ENCODE assay signal across 9 mouse cellular contexts in the genomic region with DNA sequence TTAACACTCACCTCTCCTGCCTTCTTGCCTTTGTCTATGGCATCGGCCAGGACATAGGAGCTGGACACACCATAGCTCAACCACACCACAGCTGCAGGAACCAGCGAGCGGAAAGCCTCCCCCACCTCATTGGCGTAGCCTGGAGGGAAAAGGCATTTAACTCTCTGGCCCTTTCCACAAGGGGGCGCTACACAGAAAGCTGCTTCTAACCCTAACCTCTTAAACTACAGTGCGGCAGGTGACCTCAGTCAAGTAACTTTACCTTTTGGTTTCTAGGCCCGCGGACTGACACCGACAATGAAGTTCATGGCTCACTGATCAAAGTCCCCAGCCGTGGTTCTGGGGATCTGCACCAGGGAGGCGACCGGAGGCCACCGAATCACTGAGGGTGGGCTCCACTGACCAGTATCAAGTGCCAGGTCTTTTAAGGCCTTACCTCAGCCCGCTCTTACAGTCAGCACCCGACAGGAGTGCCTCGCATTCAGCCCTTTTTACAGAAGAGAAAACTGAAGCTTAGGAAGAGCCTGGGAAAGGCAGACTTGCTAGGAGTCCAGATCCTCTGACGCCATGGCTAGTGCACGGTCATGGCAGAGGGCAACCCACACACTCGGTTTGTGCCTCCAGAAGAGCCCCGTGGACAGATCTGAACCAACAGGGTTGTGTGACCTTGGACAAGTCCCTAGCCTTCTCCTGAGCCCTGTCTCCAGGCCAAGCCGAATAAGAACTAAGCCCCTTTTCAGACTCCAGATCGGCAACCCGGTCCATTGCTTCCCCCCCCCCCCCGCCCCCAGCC. TPM values are rescaled to one million over a fixed set of nuclear protein-coding genes. Genes with fewer than 3 reads are reported as not detected.
A peak's percentile ranks its signal among the peaks of the same experiment; 100 is the strongest.
DNase-seq lines count a peak whose midpoint lies in the region; ATAC-seq lines count a peak whose summit lies in the region.
"Had no signal": no experiment of that assay in that cellular context is flagged by ENCODE, and none has a peak within 500 bp of the region (broad histone marks: within the 10 kb centered on the region; RNA-seq: fewer than 3 reads in every experiment).

No protein-coding gene starts in this region.

- peak overlapping the region; percentile 67 for H3K9ac ChIP-seq in embryonic facial prominence, embryonic 13.5 days
- H3K9ac ChIP-seq in heart, embryonic 11.5 days (ENCODE audit: low read depth, low read length), result peak overlapping the region; percentile 92
- H3K9ac ChIP-seq in kidney, embryonic 16.5 days (replicated peaks; ENCODE audit: low read length), result peak overlapping the region; percentile 66
- peak overlapping the region; percentile 76 for H3K9ac ChIP-seq in liver, embryonic 16.5 days (ENCODE audit: low read depth, low read length)
- peak overlapping the region; percentile 42 for H3K9ac ChIP-seq in neural tube, embryonic 11.5 days (ENCODE audit: low read length)
- peak overlapping the region; percentile 71 for H3K9ac ChIP-seq in stomach, embryonic 16.5 days (ENCODE audit: low read length)

- H3K4me3 ChIP-seq in embryonic facial prominence, embryonic 13.5 days, result peak overlapping the region; percentile 56
- peak overlapping the region; percentile 61 for H3K4me3 ChIP-seq in heart, embryonic 11.5 days (ENCODE audit: low read depth, low read length)
- H3K4me3 ChIP-seq in kidney, embryonic 16.5 days (ENCODE audit: low read length), result peak overlapping the region; percentile 60
- peak overlapping the region; percentile 72 for H3K4me3 ChIP-seq in liver, embryonic 16.5 days (ENCODE audit: low read depth, low read length)
- H3K4me3 ChIP-seq in neural tube, embryonic 11.5 days (ENCODE audit: low read depth, low read length), result peak overlapping the region; percentile 52
- peak overlapping the region; percentile 56 for H3K4me3 ChIP-seq in stomach, embryonic 16.5 days (replicated peaks; ENCODE audit: low read length)

- no peaks in the 10 kb centered on the region for H3K9me3 ChIP-seq in embryonic facial prominence, embryonic 13.5 days
- H3K9me3 ChIP-seq in heart, embryonic 11.5 days (replicated peaks; ENCODE audit: control insufficient read depth, low read length), result peaks cover 4% of the 10 kb centered on the region; the same call in 1 of the 2 replicates
- H3K9me3 ChIP-seq in kidney, embryonic 16.5 days (ENCODE audit: low read length), result peaks cover 5% of the 10 kb centered on the region; the same call in 1 of the 2 replicates
- H3K9me3 ChIP-seq in liver, embryonic 16.5 days (replicated peaks; ENCODE audit: control insufficient read depth, low read length), result peaks cover 4% of the 10 kb centered on the region
- H3K9me3 ChIP-seq in neural tube, embryonic 11.5 days (ENCODE audit: control insufficient read depth, low read length), result no peaks in the 10 kb centered on the region
- peaks cover 12% of the 10 kb centered on the region; the same call in 1 of the 2 replicates for H3K9me3 ChIP-seq in stomach, embryonic 16.5 days (replicated peaks; ENCODE audit: control insufficient read depth, low read length)

- H3K36me3 ChIP-seq in embryonic facial prominence, embryonic 13.5 days, result peaks cover 15% of the 10 kb centered on the region; the same call in 1 of the 2 replicates
- H3K36me3 ChIP-seq in heart, embryonic 11.5 days (ENCODE audit: control insufficient read depth, insufficient read depth, low read length), result peaks cover 16% of the 10 kb centered on the region
- peaks cover 22% of the 10 kb centered on the region for H3K36me3 ChIP-seq in kidney, embryonic 16.5 days (ENCODE audit: insufficient read depth, low read length)
- peaks cover 23% of the 10 kb centered on the region for H3K36me3 ChIP-seq in liver, embryonic 16.5 days (ENCODE audit: control insufficient read depth, insufficient read depth)
- H3K36me3 ChIP-seq in neural tube, embryonic 11.5 days (ENCODE audit: control insufficient read depth, insufficient read depth, low read length), result peaks cover 2% of the 10 kb centered on the region; the same call in 1 of the 2 replicates
- H3K36me3 ChIP-seq in stomach, embryonic 16.5 days (ENCODE audit: control insufficient read depth, insufficient read depth, low read length), result peaks cover 10% of the 10 kb centered on the region

- H3K27ac ChIP-seq in embryonic facial prominence, embryonic 13.5 days, result peak overlapping the region; percentile 88; the same call in 1 of the 2 replicates
- peak overlapping the region; percentile 92 for H3K27ac ChIP-seq in heart, embryonic 11.5 days (ENCODE audit: low read depth, low read length)
- peak overlapping the region; percentile 79 for H3K27ac ChIP-seq in kidney, embryonic 16.5 days (ENCODE audit: low read length)
- H3K27ac ChIP-seq in liver, embryonic 16.5 days (ENCODE audit: low read length), result peak overlapping the region; percentile 81
- H3K27ac ChIP-seq in neural tube, embryonic 11.5 days (ENCODE audit: low read depth, low read length), result no peak overlapping the region
- H3K27ac ChIP-seq in stomach, embryonic 16.5 days (ENCODE audit: low read length), result peak overlapping the region; percentile 88

- DNase-seq in adrenal gland, postnatal 14 days, result peak; percentile 86
- DNase-seq in neural tube, embryonic 11.5 days (ENCODE audit: low spot score), result peak; percentile 58

- no peaks in the 10 kb centered on the region for H3K27me3 ChIP-seq in embryonic facial prominence, embryonic 13.5 days
- no peaks in the 10 kb centered on the region for H3K27me3 ChIP-seq in heart, embryonic 11.5 days (ENCODE audit: control insufficient read depth, insufficient read depth, low read length)
- no peaks in the 10 kb centered on the region for H3K27me3 ChIP-seq in kidney, embryonic 16.5 days (ENCODE audit: insufficient read depth, low read length)
- no peaks in the 10 kb centered on the region for H3K27me3 ChIP-seq in liver, embryonic 16.5 days (ENCODE audit: control insufficient read depth, insufficient read depth, low read depth, low read length)
- no peaks in the 10 kb centered on the region for H3K27me3 ChIP-seq in neural tube, embryonic 11.5 days (ENCODE audit: control insufficient read depth, insufficient read depth, low read length)
- H3K27me3 ChIP-seq in stomach, embryonic 16.5 days (ENCODE audit: control insufficient read depth, insufficient read depth, low read length), result no peaks in the 10 kb centered on the region

- WGBS in embryonic facial prominence, embryonic 13.5 days, result 7% methylated on average over 23 of the region's 24 CpGs
- 11% methylated on average over 22 of the region's 24 CpGs for WGBS in heart, embryonic 11.5 days (ENCODE audit: insufficient replicate concordance)
- 4% methylated on average over 23 of the region's 24 CpGs for WGBS in kidney, embryonic 16.5 days
- WGBS in liver, embryonic 16.5 days (ENCODE audit: insufficient replicate concordance), result 2% methylated on average over 22 of the region's 24 CpGs
- 10% methylated on average over 23 of the region's 24 CpGs for WGBS in neural tube, embryonic 11.5 days
- WGBS in stomach, embryonic 16.5 days, result 8% methylated on average over 23 of the region's 24 CpGs

- H3K4me2 ChIP-seq in embryonic facial prominence, embryonic 13.5 days, result peak overlapping the region; percentile 88
- peak overlapping the region; percentile 95 for H3K4me2 ChIP-seq in heart, embryonic 11.5 days
- peak overlapping the region; percentile 74 for H3K4me2 ChIP-seq in kidney, embryonic 16.5 days (replicated peaks; ENCODE audit: low read depth, low read length)
- peak overlapping the region; percentile 86 for H3K4me2 ChIP-seq in liver, embryonic 16.5 days (ENCODE audit: low read depth, low read length)
- H3K4me2 ChIP-seq in neural tube, embryonic 11.5 days (ENCODE audit: low read depth), result peak overlapping the region; percentile 85
- H3K4me2 ChIP-seq in stomach, embryonic 16.5 days (ENCODE audit: low read depth, low read length), result peak overlapping the region; percentile 93

- H3K4me1 ChIP-seq in embryonic facial prominence, embryonic 13.5 days, result peaks cover 25% of the 10 kb centered on the region
- peaks cover 19% of the 10 kb centered on the region; the same call in 1 of the 2 replicates for H3K4me1 ChIP-seq in heart, embryonic 11.5 days (ENCODE audit: control insufficient read depth, insufficient read depth, low read length)
- H3K4me1 ChIP-seq in kidney, embryonic 16.5 days (ENCODE audit: insufficient read depth, low read length), result peaks cover 20% of the 10 kb centered on the region
- peaks cover 32% of the 10 kb centered on the region for H3K4me1 ChIP-seq in liver, embryonic 16.5 days (ENCODE audit: control insufficient read depth, low read depth, low read length)
- H3K4me1 ChIP-seq in neural tube, embryonic 11.5 days (ENCODE audit: control insufficient read depth, insufficient read depth, low read length), result peaks cover 13% of the 10 kb centered on the region
- H3K4me1 ChIP-seq in stomach, embryonic 16.5 days (ENCODE audit: control insufficient read depth, insufficient read depth, low read length), result peaks cover 13% of the 10 kb centered on the region

- ATAC-seq in CD4-positive, CD25-positive, alpha-beta regulatory T cell, adult 4 months, result peak; percentile 27
- ATAC-seq in embryonic facial prominence, embryonic 13.5 days (ENCODE audit: insufficient number of reproducible peaks, insufficient read depth, low FRiP score, low TSS enrichment, low read depth), result no peak
- ATAC-seq in heart, embryonic 11.5 days (replicated peaks; ENCODE audit: insufficient number of reproducible peaks, low FRiP score, low TSS enrichment), result no peak; the same call in 1 of the 2 replicates
- ATAC-seq in kidney, embryonic 16.5 days (ENCODE audit: low FRiP score, low TSS enrichment), result no peak
- ATAC-seq in liver, embryonic 16.5 days (ENCODE audit: low read depth), result no peak
- no peak for ATAC-seq in neural tube, embryonic 11.5 days (ENCODE audit: insufficient read depth, low FRiP score, low TSS enrichment)
- no peak for ATAC-seq in stomach, embryonic 16.5 days (ENCODE audit: insufficient read depth, low FRiP score)

RNA-seq across cellular contexts. Expression of a gene that starts 0.7 kb away (rescaled TPM):
- polyA plus RNA-seq in CD4-positive, CD25-positive, alpha-beta regulatory T cell, adult 4 months (2017; shearing (Covaris generic)), result 1 to 10 TPM; 1.2 to 1.8 TPM
- total RNA-seq in adrenal gland, postnatal 14 days (2021), result 25.6 and 27.3 TPM in 2 replicates
- polyA plus RNA-seq in embryonic facial prominence, embryonic 13.5 days (2015; fragmentation: Nextera tagmentation; extraction: Ambion mirVana), result 6.7 and 7.7 TPM in 2 replicates
- 20.8 and 21.0 TPM in 2 replicates for polyA plus RNA-seq in heart, embryonic 11.5 days (2014; fragmentation: Nextera tagmentation; extraction: Ambion mirVana)
- 18.5 and 20.1 TPM in 2 replicates for polyA plus RNA-seq in kidney, embryonic 16.5 days (2015; fragmentation: Nextera tagmentation; extraction: Ambion mirVana)
- polyA plus RNA-seq in liver, embryonic 16.5 days (2015; fragmentation: Nextera tagmentation; extraction: Ambion mirVana), result 17.9 and 19.7 TPM in 2 replicates
- 5.9 and 6.7 TPM in 2 replicates for polyA plus RNA-seq in neural tube, embryonic 11.5 days (2014; fragmentation: Nextera tagmentation; extraction: Ambion mirVana)
- polyA plus RNA-seq in stomach, embryonic 16.5 days (2015; fragmentation: Nextera tagmentation; extraction: Ambion mirVana), result 17.7 and 19.6 TPM in 2 replicates

RNA-seq across cellular contexts. Expression of a gene that starts 28.6 kb away (rescaled TPM):
- polyA plus RNA-seq in CD4-positive, CD25-positive, alpha-beta regulatory T cell, adult 4 months (2017; shearing (Covaris generic)), result 1 to 10 TPM in 1 of 2 experiments, under 1 TPM in 1; 0.71 to 3.8 TPM
- total RNA-seq in adrenal gland, postnatal 14 days (2021), result 3.6 and 27.0 TPM in 2 replicates
- polyA plus RNA-seq in embryonic facial prominence, embryonic 13.5 days (2015; fragmentation: Nextera tagmentation; extraction: Ambion mirVana), result 2.0 and 3.8 TPM in 2 replicates
- 0.93 and 1.1 TPM in 2 replicates for polyA plus RNA-seq in heart, embryonic 11.5 days (2014; fragmentation: Nextera tagmentation; extraction: Ambion mirVana)
- 1.5 and 2.1 TPM in 2 replicates for polyA plus RNA-seq in kidney, embryonic 16.5 days (2015; fragmentation: Nextera tagmentation; extraction: Ambion mirVana)
- 11.6 and 12.0 TPM in 2 replicates for polyA plus RNA-seq in liver, embryonic 16.5 days (2015; fragmentation: Nextera tagmentation; extraction: Ambion mirVana)
- 2.1 and 2.3 TPM in 2 replicates for polyA plus RNA-seq in neural tube, embryonic 11.5 days (2014; fragmentation: Nextera tagmentation; extraction: Ambion mirVana)
- 1.8 and 1.9 TPM in 2 replicates for polyA plus RNA-seq in stomach, embryonic 16.5 days (2015; fragmentation: Nextera tagmentation; extraction: Ambion mirVana)

RNA-seq across cellular contexts. Expression of a gene that starts 29.9 kb away (rescaled TPM):
- not detected for polyA plus RNA-seq in CD4-positive, CD25-positive, alpha-beta regulatory T cell, adult 4 months (2017; shearing (Covaris generic))
- total RNA-seq in adrenal gland, postnatal 14 days (2021), result 0.49 and 0.56 TPM in 2 replicates
- polyA plus RNA-seq in embryonic facial prominence, embryonic 13.5 days (2015; fragmentation: Nextera tagmentation; extraction: Ambion mirVana), result not detected in 2 replicates
- polyA plus RNA-seq in heart, embryonic 11.5 days (2014; fragmentation: Nextera tagmentation; extraction: Ambion mirVana), result not detected in 2 replicates
- 1.7 TPM in 1 of 2 replicates, not detected in the other for polyA plus RNA-seq in kidney, embryonic 16.5 days (2015; fragmentation: Nextera tagmentation; extraction: Ambion mirVana)
- polyA plus RNA-seq in liver, embryonic 16.5 days (2015; fragmentation: Nextera tagmentation; extraction: Ambion mirVana), result not detected in 2 replicates
- not detected in 2 replicates for polyA plus RNA-seq in neural tube, embryonic 11.5 days (2014; fragmentation: Nextera tagmentation; extraction: Ambion mirVana)
- polyA plus RNA-seq in stomach, embryonic 16.5 days (2015; fragmentation: Nextera tagmentation; extraction: Ambion mirVana), result 0.15 and 0.49 TPM in 2 replicates
- total RNA-seq: hematopoietic stem cell, adult 5-6 weeks had no signal

RNA-seq across cellular contexts. Expression of a gene that starts 40.4 kb away (rescaled TPM):
- 10 to 100 TPM in 1 of 2 experiments, 1 to 10 TPM in 1; 7.3 to 11.2 TPM for polyA plus RNA-seq in CD4-positive, CD25-positive, alpha-beta regulatory T cell, adult 4 months (2017; shearing (Covaris generic))
- 17.2 and 25.2 TPM in 2 replicates for total RNA-seq in adrenal gland, postnatal 14 days (2021)
- polyA plus RNA-seq in embryonic facial prominence, embryonic 13.5 days (2015; fragmentation: Nextera tagmentation; extraction: Ambion mirVana), result 37.4 and 39.4 TPM in 2 replicates
- 13.7 and 15.3 TPM in 2 replicates for polyA plus RNA-seq in heart, embryonic 11.5 days (2014; fragmentation: Nextera tagmentation; extraction: Ambion mirVana)
- 28.9 and 30.0 TPM in 2 replicates for polyA plus RNA-seq in kidney, embryonic 16.5 days (2015; fragmentation: Nextera tagmentation; extraction: Ambion mirVana)
- 4.6 and 5.0 TPM in 2 replicates for polyA plus RNA-seq in liver, embryonic 16.5 days (2015; fragmentation: Nextera tagmentation; extraction: Ambion mirVana)
- 29.4 and 29.7 TPM in 2 replicates for polyA plus RNA-seq in neural tube, embryonic 11.5 days (2014; fragmentation: Nextera tagmentation; extraction: Ambion mirVana)
- 21.7 and 25.6 TPM in 2 replicates for polyA plus RNA-seq in stomach, embryonic 16.5 days (2015; fragmentation: Nextera tagmentation; extraction: Ambion mirVana)

Comparison
In these comparisons a context has a peak if more than half of its experiments do, and no peak if none do; other contexts are left out.
1. H3K9ac ChIP-seq: peak in every context shown above with its lines; median percentile 92 in heart, embryonic 11.5 days; 76 in liver, embryonic 16.5 days; 71 in stomach, embryonic 16.5 days; 67 in embryonic facial prominence, embryonic 13.5 days; 66 in kidney, embryonic 16.5 days; 42 in neural tube, embryonic 11.5 days.